Mouse (Mus musculus) spleen, adult 2 months (tissue): Measurements from ENCODE around the gene Vwa5b2. TPM values are rescaled to one million over a fixed set of nuclear protein-coding genes. Genes with fewer than 3 reads are reported as not detected.

ENCODE experiments used
- DNase-seq, 2 experiments: peaks; one replicate each; pipeline versions ENCODE4 v3.0.0 to v3.0.0-alpha.2; 2012 to 2021; ENCODE audit warnings: low spot score in 2 of 2, low read depth in 1 of 2
- H3K27ac ChIP-seq: fragments of 200-500 bp; 2 replicates; pipeline ENCODE4 v1.5.1; 2012; ENCODE audit warnings: low read length, inconsistent platforms; ENCODE audit not compliant: insufficient read depth
- H3K27me3 ChIP-seq: fragments of 200-500 bp; 2 replicates; pipeline ENCODE4 v1.6.1; 2012; ENCODE audit warnings: mild to moderate bottlenecking, moderate library complexity, low read length, inconsistent platforms; ENCODE audit not compliant: control insufficient read depth, insufficient read depth
- H3K36me3 ChIP-seq: fragments of 200-500 bp; 2 replicates; pipeline ENCODE4 v1.6.1; 2012; ENCODE audit warnings: mild to moderate bottlenecking, low read length, inconsistent platforms; ENCODE audit not compliant: control insufficient read depth, insufficient read depth
- H3K4me1 ChIP-seq: fragments of 200-500 bp; 2 replicates; pipeline ENCODE4 v1.6.1; 2011; ENCODE audit warnings: inconsistent platforms; ENCODE audit not compliant: control insufficient read depth, insufficient read depth, insufficient read length
- H3K4me3 ChIP-seq: fragments of 200-500 bp; 2 replicates; pipeline ENCODE4 v1.5.1; 2011; ENCODE audit warnings: mild to moderate bottlenecking, inconsistent platforms; ENCODE audit not compliant: insufficient read depth, insufficient read length; ENCODE audit errors: extremely low read depth
- CTCF ChIP-seq: fragments of 200-500 bp; IDR thresholded peaks from 2 replicates; pipeline ENCODE4 v1.5.1; 2011; ENCODE audit warnings: mild to moderate bottlenecking, inconsistent platforms; ENCODE audit not compliant: insufficient read depth, insufficient read length, insufficient replicate concordance; ENCODE audit errors: extremely low read depth
- POLR2A ChIP-seq: fragments of 200-500 bp; IDR thresholded peaks from 2 replicates; pipeline ENCODE4 v1.6.1; 2011; ENCODE audit warnings: low read depth, low read length, inconsistent platforms
- WGBS: fragments of 180-500 bp; shearing (Covaris S2); methylation state at CpG from one replicate; pipeline ENCODE4 v1.1.7; 2018; 5-methylcytosine and 5-hydroxymethylcytosine counted together
- polyA plus RNA-seq: library from polyadenylated mRNA; depleted of rRNA; stranded (reverse); fragments of >200 nt; gene quantifications from 2 replicates; pipeline ENCODE4 v1.2.3, GENCODE M21; 2012

Gene Vwa5b2
- polyA plus RNA-seq, 1 experiment, result 0.07 TPM

- H3K27me3 ChIP-seq, result no peaks in the 10 kb centered on the region
- TF ChIP-seq POLR2A (peak; percentile 84), CTCF (no peak)
- peaks cover 10% of the 10 kb centered on the region; the same call in 1 of the 2 replicates for H3K36me3 ChIP-seq
- H3K27ac ChIP-seq, result peak overlapping the region; percentile 24
- WGBS, result 1% methylated on average over 28 of the region's 28 CpGs
- H3K4me3 ChIP-seq, result peak overlapping the region; percentile 80
- peak; percentile 62 to 72 for DNase-seq
- peaks cover 2% of the 10 kb centered on the region for H3K4me1 ChIP-seq
These were observed 21.5 kb downstream of the Vwa5b2 start for GRCm38 (mm10) chr16:20610501-20611356.

GRCm38 (mm10) chr16:20611357-20612227 lies 22.3 kb downstream of the Vwa5b2 start, which contains the start of the genes Eef1akmt4, Gm49333 and Alg3:
Eef1akmt4 (plus strand) TSS chr16:20611593.
Gm49333 (plus strand) TSS chr16:20611610.
Alg3 (minus strand) TSS chr16:20611735.
- TF ChIP-seq CTCF (no peak), POLR2A (no peak; the same call in 1 of the 2 replicates)
- Histone ChIP-seq H3K4me3 (peak within 1 kb of the TSS; percentile 80), H3K4me1 (peaks cover 2% of the 10 kb centered on the region), H3K27me3 (no peaks in the 10 kb centered on the region), H3K27ac (peak within 1 kb of the TSS; percentile 24), H3K36me3 (peaks cover 8% of the 10 kb centered on the region; the same call in 1 of the 2 replicates)
- 1% methylated on average over 41 of the region's 41 CpGs for WGBS
- DNase-seq, result peak; percentile 75 to 81

DNA sequence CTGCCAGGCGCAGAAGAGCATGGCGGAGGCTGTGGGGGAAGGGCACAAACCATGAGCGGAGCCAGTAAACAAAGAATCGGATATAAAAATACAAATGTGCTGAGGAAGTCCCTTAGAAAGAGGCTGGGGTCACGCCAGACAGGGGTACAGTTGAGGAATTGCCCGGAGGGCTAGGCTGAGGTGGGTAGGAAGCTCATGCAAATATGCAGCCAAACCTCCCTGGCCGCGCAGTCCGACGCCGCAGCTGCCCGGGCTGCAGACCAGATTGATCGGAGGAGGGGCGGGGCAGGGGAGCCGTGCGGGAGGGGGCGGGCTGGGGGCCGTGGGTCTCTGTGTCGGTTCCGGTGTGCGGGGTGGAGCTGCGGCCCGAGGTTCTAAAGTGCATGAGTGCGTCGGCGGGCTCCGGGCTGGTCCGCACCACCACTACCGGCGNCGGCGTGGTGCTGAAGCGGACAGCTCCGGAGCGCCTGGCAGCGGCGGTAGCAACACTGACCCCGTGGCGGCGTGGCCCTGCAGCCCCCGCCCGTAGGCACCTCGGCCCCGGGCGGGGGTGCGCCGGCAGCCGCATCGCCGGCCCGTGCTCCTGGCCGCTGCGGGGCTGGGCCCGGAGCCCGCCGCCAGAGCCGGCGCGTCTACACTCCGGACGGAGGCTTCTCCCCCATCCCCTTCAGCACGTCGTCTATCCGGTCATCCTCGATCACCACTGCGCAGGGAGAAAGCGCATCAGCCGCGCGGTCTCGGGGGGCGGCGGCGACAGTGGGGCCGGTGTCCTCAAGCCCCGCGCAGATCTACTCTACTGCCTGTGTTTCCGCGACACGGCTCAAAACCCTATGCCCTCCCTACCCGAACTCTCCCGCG lies 30.5 kb downstream of the Vwa5b2 start:
- Histone ChIP-seq H3K36me3 (no peaks in the 10 kb centered on the region; the same call in 1 of the 2 replicates), H3K27me3 (peaks cover 22% of the 10 kb centered on the region), H3K4me1 (peaks cover 8% of the 10 kb centered on the region), H3K4me3 (peak overlapping the region; percentile 27; the same call in 1 of the 2 replicates), H3K27ac (no peak overlapping the region)
- 6% methylated on average over 82 of the region's 83 CpGs for WGBS
- DNase-seq, result no peak
- TF ChIP-seq CTCF, result no peak
- TF ChIP-seq POLR2A, result no peak

DNA sequence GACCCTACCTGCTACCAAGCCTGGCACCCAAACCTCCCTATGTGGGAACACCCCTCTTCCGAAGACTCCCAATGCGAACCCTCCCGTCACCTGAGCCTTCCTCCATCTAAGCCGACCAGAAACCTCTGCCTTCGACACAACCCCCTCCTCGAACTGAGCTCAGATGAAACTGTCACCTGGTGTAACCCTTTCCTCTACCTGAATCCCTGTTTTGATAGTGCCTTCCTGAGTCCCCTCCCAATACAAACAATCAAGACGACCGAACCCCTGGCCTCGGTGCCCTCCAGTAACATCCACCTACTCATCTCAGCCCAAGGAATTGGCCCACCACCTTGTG lies 31.1 kb downstream of the Vwa5b2 start:
- no peak overlapping the region; the same call in 1 of the 2 replicates for H3K4me3 ChIP-seq
- H3K27me3 ChIP-seq, result peaks cover 22% of the 10 kb centered on the region
- peaks cover 8% of the 10 kb centered on the region for H3K4me1 ChIP-seq
- H3K27ac ChIP-seq, result no peak overlapping the region
- under 1% methylated on average over 9 of the region's 9 CpGs for WGBS
- H3K36me3 ChIP-seq, result no peaks in the 10 kb centered on the region; the same call in 1 of the 2 replicates
- no peak for DNase-seq
- TF ChIP-seq POLR2A (no peak), CTCF (no peak)

GRCm38 (mm10) chr16:20620751-20621190 lies 31.5 kb downstream of the Vwa5b2 start:
- Histone ChIP-seq H3K36me3 (no peaks in the 10 kb centered on the region; the same call in 1 of the 2 replicates), H3K4me1 (peaks cover 8% of the 10 kb centered on the region), H3K4me3 (peak overlapping the region; percentile 61), H3K27ac (no peak overlapping the region), H3K27me3 (peaks cover 22% of the 10 kb centered on the region)
- DNase-seq, result no peak
- TF ChIP-seq CTCF (no peak), POLR2A (no peak)
- 2% methylated on average over 32 of the region's 32 CpGs for WGBS
